Mouse (Mus musculus) midbrain, embryonic 13.5 days (tissue): Measurements from ENCODE around the gene Klhl21. TPM values are rescaled to one million over a fixed set of nuclear protein-coding genes. Genes with fewer than 3 reads are reported as not detected.
A peak's percentile ranks its signal among the peaks of the same experiment; 100 is the strongest.

Source experiments
- ATAC-seq: fragments of 200-750 bp; cut with Nextera tagmentation; 2 replicates; pipeline ENCODE4 v1.8.0; 2017; ENCODE audit warnings: mild to moderate bottlenecking, moderate TSS enrichment, moderate library complexity
- H3K27ac ChIP-seq: fragments of 300-500 bp; sonication (generic); 2 replicates; pipeline ENCODE4 v1.5.1; 2015; ENCODE audit warnings: inconsistent platforms, mild to moderate bottlenecking, moderate library complexity
- H3K27me3 ChIP-seq: fragments of 300-500 bp; sonication (generic); 2 replicates; pipeline ENCODE4 v1.6.1; 2015; ENCODE audit warnings: mild to moderate bottlenecking, inconsistent platforms
- H3K36me3 ChIP-seq: fragments of 300-500 bp; sonication (generic); 2 replicates; pipeline ENCODE4 v1.6.1; 2015; ENCODE audit warnings: mild to moderate bottlenecking, inconsistent platforms
- H3K4me1 ChIP-seq: fragments of 300-500 bp; sonication (generic); replicated peaks from 2 replicates; pipeline ENCODE4 v1.6.1; 2015; ENCODE audit warnings: inconsistent platforms
- H3K4me2 ChIP-seq: fragments of 300-500 bp; sonication (generic); replicated peaks from 2 replicates; pipeline ENCODE4 v1.6.1; 2015; ENCODE audit warnings: moderate library complexity, mild to moderate bottlenecking, inconsistent platforms
- H3K4me3 ChIP-seq: fragments of 300-500 bp; sonication (generic); replicated peaks from 2 replicates; pipeline ENCODE4 v1.5.1; 2015; ENCODE audit warnings: mild to moderate bottlenecking, inconsistent platforms
- H3K9ac ChIP-seq: fragments of 300-500 bp; sonication (generic); replicated peaks from 2 replicates; pipeline ENCODE4 v1.6.1; 2015; ENCODE audit warnings: mild to moderate bottlenecking, inconsistent platforms
- H3K9me3 ChIP-seq: fragments of 300-500 bp; sonication (generic); 2 replicates; pipeline ENCODE4 v1.6.1; 2016; ENCODE audit warnings: mild to moderate bottlenecking, inconsistent platforms
- WGBS: fragments of 180-500 bp; shearing (Covaris S2); methylation state at CpG from one replicate; pipeline ENCODE4 v1.1.7; 2015; 5-methylcytosine and 5-hydroxymethylcytosine counted together
- polyA plus RNA-seq: library from polyadenylated mRNA; unstranded; fragments of >200 nt; fragmentation: Nextera tagmentation; extraction: Ambion mirVana; gene quantifications from 2 replicates; pipeline ENCODE4 v1.2.1, GENCODE M21; 2015

Gene Klhl21
- polyA plus RNA-seq, 1 experiment from 2014 or later: 3.0 TPM

GRCm38 (mm10) chr4:152010707-152011134, 2.1 kb downstream of the Klhl21 start:
- H3K4me3 ChIP-seq: peak overlapping the region; percentile 62
- H3K27me3 ChIP-seq: peaks cover 45% of the 10 kb centered on the region
- 5% methylated on average over 13 of the region's 13 CpGs for WGBS
- peaks cover 44% of the 10 kb centered on the region for H3K4me1 ChIP-seq
- peak overlapping the region; percentile 100 for H3K4me2 ChIP-seq
- H3K27ac ChIP-seq: no peak overlapping the region
- peak overlapping the region; percentile 68; the same call in 1 of the 2 replicates for H3K9ac ChIP-seq
- H3K9me3 ChIP-seq: no peaks in the 10 kb centered on the region
- H3K36me3 ChIP-seq: peaks cover 5% of the 10 kb centered on the region; the same call in 1 of the 2 replicates
- no peak for ATAC-seq

GRCm38 (mm10) chr4:152011171-152011760, 2.7 kb downstream of the Klhl21 start:
- Histone ChIP-seq H3K27me3 (peaks cover 44% of the 10 kb centered on the region), H3K4me2 (peak overlapping the region; percentile 100), H3K4me1 (peaks cover 44% of the 10 kb centered on the region), H3K9me3 (no peaks in the 10 kb centered on the region), H3K4me3 (peak overlapping the region; percentile 62; the same call in 1 of the 2 replicates), H3K9ac (no peak overlapping the region), H3K36me3 (peaks cover 6% of the 10 kb centered on the region; the same call in 1 of the 2 replicates), H3K27ac (no peak overlapping the region)
- WGBS: 69% methylated on average over 8 of the region's 8 CpGs
- ATAC-seq: no peak

- 91% methylated on average over 16 of the region's 16 CpGs for WGBS
- H3K4me2 ChIP-seq: no peak overlapping the region
- no peaks in the 10 kb centered on the region for H3K9me3 ChIP-seq
- H3K27ac ChIP-seq: no peak overlapping the region
- no peak overlapping the region for H3K9ac ChIP-seq
- no peak for ATAC-seq
- H3K4me1 ChIP-seq: peaks cover 44% of the 10 kb centered on the region
- H3K27me3 ChIP-seq: peaks cover 36% of the 10 kb centered on the region
- H3K36me3 ChIP-seq: peaks cover 6% of the 10 kb centered on the region; the same call in 1 of the 2 replicates
- H3K4me3 ChIP-seq: no peak overlapping the region
Measured at GRCm38 (mm10) chr4:152012109-152012508, 3.5 kb downstream of the Klhl21 start.

- no peak for ATAC-seq
Measured at GRCm38 (mm10) chr4:152013036-152013813, 4.6 kb downstream of the Klhl21 start.

GRCm38 (mm10) chr4:152019073-152019472, 10.5 kb downstream of the Klhl21 start:
- H3K4me3 ChIP-seq: no peak overlapping the region
- peaks cover 71% of the 10 kb centered on the region for H3K36me3 ChIP-seq
- 89% methylated on average over 6 of the region's 6 CpGs for WGBS

More at GRCm38 (mm10) chr4:152013036-152013813, 4.6 kb downstream of the Klhl21 start:
- Histone ChIP-seq H3K27me3 (peaks cover 24% of the 10 kb centered on the region), H3K4me3 (no peak overlapping the region), H3K4me1 (peaks cover 34% of the 10 kb centered on the region), H3K36me3 (peaks cover 12% of the 10 kb centered on the region), H3K4me2 (no peak overlapping the region), H3K27ac (no peak overlapping the region), H3K9me3 (no peaks in the 10 kb centered on the region), H3K9ac (no peak overlapping the region)
- WGBS: 85% methylated on average over 12 of the region's 12 CpGs

GRCm38 (mm10) chr4:152020024-152020423, 11.4 kb downstream of the Klhl21 start:
- ATAC-seq: no peak
- no peak overlapping the region for H3K4me2 ChIP-seq
- H3K4me3 ChIP-seq: no peak overlapping the region
- WGBS: 95% methylated on average over 21 of the region's 21 CpGs
- no peaks in the 10 kb centered on the region for H3K27me3 ChIP-seq
- no peaks in the 10 kb centered on the region for H3K9me3 ChIP-seq
- H3K36me3 ChIP-seq: peaks cover 76% of the 10 kb centered on the region
- no peak overlapping the region for H3K27ac ChIP-seq
- no peak overlapping the region for H3K9ac ChIP-seq
- H3K4me1 ChIP-seq: peaks cover 14% of the 10 kb centered on the region

More at GRCm38 (mm10) chr4:152019073-152019472, 10.5 kb downstream of the Klhl21 start:
- Histone ChIP-seq H3K4me2 (no peak overlapping the region), H3K9ac (no peak overlapping the region), H3K4me1 (peaks cover 5% of the 10 kb centered on the region; the same call in 1 of the 2 replicates), H3K9me3 (no peaks in the 10 kb centered on the region), H3K27me3 (no peaks in the 10 kb centered on the region), H3K27ac (no peak overlapping the region)
- no peak for ATAC-seq

- ATAC-seq: no peak
- H3K4me3 ChIP-seq: no peak overlapping the region
- no peaks in the 10 kb centered on the region for H3K27me3 ChIP-seq
- no peak overlapping the region for H3K27ac ChIP-seq
- H3K4me1 ChIP-seq: peaks cover 30% of the 10 kb centered on the region
- H3K4me2 ChIP-seq: no peak overlapping the region
- no peak overlapping the region for H3K9ac ChIP-seq
- H3K36me3 ChIP-seq: peaks cover 73% of the 10 kb centered on the region
- no peaks in the 10 kb centered on the region for H3K9me3 ChIP-seq
- WGBS: 72% methylated on average over 12 of the region's 12 CpGs
Measured at GRCm38 (mm10) chr4:152021568-152022097, 13.0 kb downstream of the Klhl21 start.

GRCm38 (mm10) chr4:152022506-152022905, 13.9 kb downstream of the Klhl21 start:
- no peak overlapping the region for H3K4me2 ChIP-seq
- 87% methylated on average over 8 of the region's 8 CpGs for WGBS
- no peak overlapping the region for H3K4me3 ChIP-seq
- H3K9me3 ChIP-seq: no peaks in the 10 kb centered on the region
- H3K27ac ChIP-seq: no peak overlapping the region
- no peak overlapping the region for H3K9ac ChIP-seq
- peaks cover 35% of the 10 kb centered on the region for H3K4me1 ChIP-seq
- H3K27me3 ChIP-seq: no peaks in the 10 kb centered on the region
- H3K36me3 ChIP-seq: peaks cover 73% of the 10 kb centered on the region
- ATAC-seq: no peak

- no peak for ATAC-seq
- Histone ChIP-seq H3K4me3 (no peak overlapping the region), H3K4me1 (peaks cover 48% of the 10 kb centered on the region), H3K4me2 (no peak overlapping the region), H3K9me3 (no peaks in the 10 kb centered on the region), H3K9ac (peak overlapping the region; percentile 82; the same call in 1 of the 2 replicates), H3K27me3 (no peaks in the 10 kb centered on the region), H3K27ac (no peak overlapping the region), H3K36me3 (peaks cover 54% of the 10 kb centered on the region)
- 93% methylated on average over 11 of the region's 11 CpGs for WGBS
Measured at GRCm38 (mm10) chr4:152024525-152024924, 15.9 kb downstream of the Klhl21 start.

- Histone ChIP-seq H3K27ac (peak overlapping the region; percentile 70; the same call in 1 of the 2 replicates), H3K36me3 (peaks cover 30% of the 10 kb centered on the region), H3K4me3 (peak overlapping the region; percentile 80), H3K4me1 (peaks cover 56% of the 10 kb centered on the region), H3K9ac (peak overlapping the region; percentile 82), H3K4me2 (peak overlapping the region; percentile 99), H3K9me3 (no peaks in the 10 kb centered on the region), H3K27me3 (peaks cover 8% of the 10 kb centered on the region)
- peak; percentile 82 for ATAC-seq
- WGBS: 2% methylated on average over 41 of the region's 41 CpGs
Measured at GRCm38 (mm10) chr4:152026751-152027508, 18.3 kb downstream of the Klhl21 start.

- Histone ChIP-seq H3K27me3 (peaks cover 11% of the 10 kb centered on the region), H3K9me3 (no peaks in the 10 kb centered on the region), H3K4me3 (peak within 1 kb of the TSS; percentile 80), H3K36me3 (peaks cover 24% of the 10 kb centered on the region), H3K27ac (peak within 1 kb of the TSS; percentile 70), H3K9ac (peak within 1 kb of the TSS; percentile 82), H3K4me2 (peak within 1 kb of the TSS; percentile 99), H3K4me1 (peaks cover 56% of the 10 kb centered on the region)
- peak; percentile 98 for ATAC-seq
- WGBS: under 1% methylated on average over 35 of the region's 35 CpGs
Measured at GRCm38 (mm10) chr4:152027524-152027923, 18.9 kb downstream of the Klhl21 start, which contains the start of gene Zbtb48. Zbtb48 (minus strand) TSS chr4:152027671.
